Mouse (Mus musculus): Measurements from ENCODE around the gene Borcs6. TPM values are rescaled to one million over a fixed set of nuclear protein-coding genes. Genes with fewer than 3 reads are reported as not detected.
"Not testable (repeated sequence)": the region's sequence is repeated elsewhere in the genome, so short reads cannot be mapped to it uniquely, and the experiment has no call there.

Borcs6 gene
- polyA plus RNA-seq, 1 experiment: 16.7 TPM

GRCm38 (mm10) chr11:69092871-69093270 is 33.4 kb downstream of the Borcs6 start:
- peaks cover 24% of the 10 kb centered on the region for H3K4me1 ChIP-seq (ENCODE audit: control insufficient read depth, insufficient read depth, insufficient read length)

GRCm38 (mm10) chr11:69093856-69094255 is 34.3 kb downstream of the Borcs6 start:
- peaks cover 30% of the 10 kb centered on the region for H3K4me1 ChIP-seq (ENCODE audit: control insufficient read depth, insufficient read depth, insufficient read length)
- H3K4me3 ChIP-seq (ENCODE audit: extremely low read depth, insufficient read depth, insufficient read length); H3K27ac ChIP-seq (ENCODE audit: insufficient read depth, low read length); H3K27me3 ChIP-seq (ENCODE audit: control insufficient read depth, insufficient read depth, low read length); DNase-seq (ENCODE audit: low read depth in 1 of 2, low spot score in 2 of 2); H3K36me3 ChIP-seq (ENCODE audit: control insufficient read depth, insufficient read depth, low read length): not testable (repeated sequence)
- 90% methylated on average over 7 of the region's 7 CpGs for WGBS

More at GRCm38 (mm10) chr11:69092871-69093270, 33.4 kb downstream of the Borcs6 start:
- Histone ChIP-seq H3K36me3 (ENCODE audit: control insufficient read depth, insufficient read depth, low read length) (peaks cover 8% of the 10 kb centered on the region), H3K4me3 (ENCODE audit: extremely low read depth, insufficient read depth, insufficient read length) (no peak overlapping the region), H3K27me3 (ENCODE audit: control insufficient read depth, insufficient read depth, low read length) (no peaks in the 10 kb centered on the region), H3K27ac (ENCODE audit: insufficient read depth, low read length) (peak overlapping the region; percentile 3; the same call in 1 of the 2 replicates)
- TF ChIP-seq CTCF (IDR thresholded peaks at IDR 0.05; ENCODE audit: extremely low read depth, insufficient read depth, insufficient read length, insufficient replicate concordance) (no peak), POLR2A (IDR thresholded peaks at IDR 0.05; ENCODE audit: low read depth, low read length) (no peak)
- DNase-seq (ENCODE audit: low read depth in 1 of 2, low spot score in 2 of 2): no peak
- 82% methylated on average over 4 of the region's 4 CpGs for WGBS

- TF ChIP-seq CTCF (IDR thresholded peaks at IDR 0.05; ENCODE audit: extremely low read depth, insufficient read depth, insufficient read length, insufficient replicate concordance) (no peak), POLR2A (IDR thresholded peaks at IDR 0.05; ENCODE audit: low read depth, low read length) (peak; percentile 66)
- H3K4me1 ChIP-seq (ENCODE audit: control insufficient read depth, insufficient read depth, insufficient read length): peaks cover 22% of the 10 kb centered on the region
- H3K36me3 ChIP-seq (ENCODE audit: control insufficient read depth, insufficient read depth, low read length): peaks cover 6% of the 10 kb centered on the region
- peak within 1 kb of the TSS; percentile 70 for H3K4me3 ChIP-seq (ENCODE audit: extremely low read depth, insufficient read depth, insufficient read length)
- DNase-seq (ENCODE audit: low read depth in 1 of 2, low spot score in 2 of 2): peak; percentile 99 to 100
- H3K27me3 ChIP-seq (ENCODE audit: control insufficient read depth, insufficient read depth, low read length): no peaks in the 10 kb centered on the region
- H3K27ac ChIP-seq (ENCODE audit: insufficient read depth, low read length): peak within 1 kb of the TSS; percentile 92
- WGBS: under 1% methylated on average over 37 of the region's 37 CpGs
Observed at GRCm38 (mm10) chr11:69094697-69095429, 35.3 kb downstream of the Borcs6 start, which contains the start of gene Per1. Gene Per1, plus strand, starts transcription at chr11:69095217.

GRCm38 (mm10) chr11:69095511-69096231 is 36.2 kb downstream of the Borcs6 start:
- no peak for DNase-seq (ENCODE audit: low read depth in 1 of 2, low spot score in 2 of 2)
- Histone ChIP-seq H3K27ac (ENCODE audit: insufficient read depth, low read length) (peak overlapping the region; percentile 92), H3K4me3 (ENCODE audit: extremely low read depth, insufficient read depth, insufficient read length) (peak overlapping the region; percentile 70), H3K4me1 (ENCODE audit: control insufficient read depth, insufficient read depth, insufficient read length) (peaks cover 22% of the 10 kb centered on the region), H3K27me3 (ENCODE audit: control insufficient read depth, insufficient read depth, low read length) (no peaks in the 10 kb centered on the region), H3K36me3 (ENCODE audit: control insufficient read depth, insufficient read depth, low read length) (peaks cover under 1% of the 10 kb centered on the region; the same call in 1 of the 2 replicates)
- TF ChIP-seq POLR2A (IDR thresholded peaks at IDR 0.05; ENCODE audit: low read depth, low read length) (no peak), CTCF (IDR thresholded peaks at IDR 0.05; ENCODE audit: extremely low read depth, insufficient read depth, insufficient read length, insufficient replicate concordance) (no peak)
- 2% methylated on average over 27 of the region's 27 CpGs for WGBS

GRCm38 (mm10) chr11:69096360-69096986 is 37.0 kb downstream of the Borcs6 start:
- TF ChIP-seq CTCF (IDR thresholded peaks at IDR 0.05; ENCODE audit: extremely low read depth, insufficient read depth, insufficient read length, insufficient replicate concordance): no peak
- no peak for TF ChIP-seq POLR2A (IDR thresholded peaks at IDR 0.05; ENCODE audit: low read depth, low read length)
- Histone ChIP-seq H3K27me3 (ENCODE audit: control insufficient read depth, insufficient read depth, low read length) (no peaks in the 10 kb centered on the region), H3K27ac (ENCODE audit: insufficient read depth, low read length) (peak overlapping the region; percentile 90), H3K4me1 (ENCODE audit: control insufficient read depth, insufficient read depth, insufficient read length) (peaks cover 25% of the 10 kb centered on the region), H3K36me3 (ENCODE audit: control insufficient read depth, insufficient read depth, low read length) (peaks cover 8% of the 10 kb centered on the region), H3K4me3 (ENCODE audit: extremely low read depth, insufficient read depth, insufficient read length) (peak overlapping the region; percentile 27)
- DNase-seq (ENCODE audit: low read depth in 1 of 2, low spot score in 2 of 2): no peak
- 16% methylated on average over 9 of the region's 9 CpGs for WGBS

GRCm38 (mm10) chr11:69096987-69097900 is 37.7 kb downstream of the Borcs6 start:
- H3K4me1 ChIP-seq (ENCODE audit: control insufficient read depth, insufficient read depth, insufficient read length): peaks cover 25% of the 10 kb centered on the region
- TF ChIP-seq CTCF (IDR thresholded peaks at IDR 0.05; ENCODE audit: extremely low read depth, insufficient read depth, insufficient read length, insufficient replicate concordance) (no peak), POLR2A (IDR thresholded peaks at IDR 0.05; ENCODE audit: low read depth, low read length) (peak; percentile 16; the same call in 1 of the 2 replicates)

More at GRCm38 (mm10) chr11:69096987-69097900, 37.7 kb downstream of the Borcs6 start:
- Histone ChIP-seq H3K27ac (ENCODE audit: insufficient read depth, low read length) (peak overlapping the region; percentile 90), H3K27me3 (ENCODE audit: control insufficient read depth, insufficient read depth, low read length) (no peaks in the 10 kb centered on the region), H3K4me3 (ENCODE audit: extremely low read depth, insufficient read depth, insufficient read length) (peak overlapping the region; percentile 17; the same call in 1 of the 2 replicates), H3K36me3 (ENCODE audit: control insufficient read depth, insufficient read depth, low read length) (peaks cover 15% of the 10 kb centered on the region)
- 4% methylated on average over 29 of the region's 29 CpGs for WGBS
- DNase-seq (ENCODE audit: low read depth in 1 of 2, low spot score in 2 of 2): peak; percentile 70 to 87

All from spleen, adult 2 months (tissue).